Mouse (Mus musculus) cerebellum, adult 2 months (tissue): ENCODE data around the gene Fnbp1l. TPM values are rescaled to one million over a fixed set of nuclear protein-coding genes. Genes with fewer than 3 reads are reported as not detected.

Source experiments
- DNase-seq, 2 experiments: peaks; one replicate each; pipeline ENCODE4 v3.0.0; 2021
- H3K27ac ChIP-seq: fragments of 200-500 bp; 2 replicates; pipeline ENCODE4 v1.5.1; 2012; ENCODE audit warnings: low read length, control low read depth, inconsistent platforms; ENCODE audit not compliant: insufficient read depth
- H3K27me3 ChIP-seq: fragments of 200-500 bp; 2 replicates; pipeline ENCODE4 v1.6.1; 2012; ENCODE audit warnings: inconsistent platforms, mild to moderate bottlenecking, low read length, moderate library complexity; ENCODE audit not compliant: control insufficient read depth, insufficient read depth
- H3K4me1 ChIP-seq: fragments of 200-500 bp; 2 replicates; pipeline ENCODE4 v1.6.1; 2011; ENCODE audit warnings: low read length; ENCODE audit not compliant: control insufficient read depth, insufficient read depth
- H3K4me3 ChIP-seq: fragments of 200-500 bp; replicated peaks from 2 replicates; pipeline ENCODE3; 2011; ENCODE audit warnings: mild to moderate bottlenecking, low read depth, low read length, control low read depth; ENCODE audit not compliant: insufficient read depth
- CTCF ChIP-seq: fragments of 200-500 bp; IDR thresholded peaks from 2 replicates; pipeline ENCODE4 v1.5.1; 2011; ENCODE audit warnings: low read depth, mild to moderate bottlenecking, control low read depth, low read length, moderate library complexity, borderline replicate concordance; ENCODE audit not compliant: insufficient read depth
- POLR2A ChIP-seq: fragments of 200-500 bp; IDR thresholded peaks from 2 replicates; pipeline ENCODE4 v1.6.1; 2011; ENCODE audit warnings: low read length, control low read depth, borderline replicate concordance; ENCODE audit not compliant: insufficient read depth
- WGBS: fragments of 180-500 bp; shearing (Covaris S2); methylation state at CpG from one replicate; pipeline ENCODE4 v1.1.7; 2018; 5-methylcytosine and 5-hydroxymethylcytosine counted together
- polyA plus RNA-seq: library from polyadenylated mRNA; depleted of rRNA; stranded (reverse); fragments of >200 nt; gene quantifications from 2 replicates; pipeline ENCODE4 v1.2.3, GENCODE M21; 2012

Fnbp1l gene
- polyA plus RNA-seq, 1 experiment, result 17.6 TPM

GRCm38 (mm10) chr3:122538851-122539250, 80.7 kb downstream of the Fnbp1l start:
- Histone ChIP-seq H3K27me3 (no peaks in the 10 kb centered on the region), H3K4me1 (no peaks in the 10 kb centered on the region), H3K27ac (no peak overlapping the region), H3K4me3 (no peak overlapping the region)
- TF ChIP-seq POLR2A (no peak), CTCF (no peak)
- DNase-seq, result no peak
- 94% methylated on average over 2 of the region's 2 CpGs for WGBS

DNA sequence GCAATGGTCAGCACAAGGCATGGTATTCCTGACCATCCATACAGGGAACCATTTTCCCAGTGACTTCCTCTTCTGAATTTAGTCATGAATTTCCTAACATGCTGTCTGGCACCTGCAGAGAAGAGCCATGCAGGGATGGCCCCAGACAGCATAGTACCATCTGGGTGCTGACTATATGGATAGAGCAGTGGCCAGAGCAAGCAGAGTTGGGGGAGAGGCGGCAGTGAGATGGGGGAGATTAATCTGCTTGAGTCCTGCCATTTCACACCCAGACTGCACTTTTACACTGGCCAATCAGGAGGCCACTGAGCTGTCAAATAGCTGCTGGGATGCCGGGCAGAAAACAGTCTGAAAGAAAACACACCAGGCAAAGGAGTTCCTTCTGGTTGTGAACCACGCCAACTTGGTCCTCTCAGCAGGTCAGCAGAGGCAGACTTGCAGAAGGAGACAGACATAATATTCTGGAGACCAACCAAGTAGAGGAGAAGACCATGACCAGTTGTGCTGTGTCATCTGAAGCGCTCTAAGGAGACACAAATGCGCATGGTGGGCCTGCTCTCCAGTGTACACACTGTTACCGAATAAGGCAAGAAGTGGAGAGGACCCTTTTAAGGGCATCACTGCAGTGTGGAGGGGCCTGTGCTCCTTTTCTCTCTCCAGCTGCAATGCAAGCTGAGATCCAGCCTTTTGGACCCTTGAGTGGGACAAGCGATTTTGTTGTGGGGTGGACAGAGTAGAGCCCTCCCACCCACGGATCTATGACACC, 83.4 kb downstream of the Fnbp1l start:
- no peak for DNase-seq
- 83% methylated on average over 8 of the region's 8 CpGs for WGBS
- no peaks in the 10 kb centered on the region for H3K4me1 ChIP-seq
- no peaks in the 10 kb centered on the region for H3K27me3 ChIP-seq
- H3K27ac ChIP-seq, result no peak overlapping the region
- H3K4me3 ChIP-seq, result no peak overlapping the region
- no peak for TF ChIP-seq POLR2A
- TF ChIP-seq CTCF, result no peak

DNA sequence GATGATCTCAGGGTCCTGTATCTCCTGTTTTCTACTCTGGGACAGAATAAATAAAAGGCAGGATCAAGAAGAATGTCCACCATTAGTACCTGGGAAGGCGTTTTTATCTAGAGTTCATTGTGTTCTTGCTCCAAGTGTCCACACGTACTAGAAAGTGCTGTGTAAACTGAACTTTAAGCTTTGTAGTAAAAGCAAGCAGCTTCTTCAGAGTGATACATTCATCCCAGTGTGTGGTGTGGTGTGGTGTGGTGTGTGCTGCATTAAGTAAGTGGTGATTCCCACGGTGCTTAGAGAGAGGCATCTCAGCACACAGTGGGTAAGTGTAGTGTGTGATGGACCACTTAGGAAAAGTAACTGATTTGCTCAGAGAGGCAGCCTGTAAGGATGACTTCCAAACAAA, 91.0 kb downstream of the Fnbp1l start:
- Histone ChIP-seq H3K4me3 (no peak overlapping the region), H3K4me1 (no peaks in the 10 kb centered on the region), H3K27ac (no peak overlapping the region), H3K27me3 (no peaks in the 10 kb centered on the region)
- WGBS, result 93% methylated on average over 3 of the region's 3 CpGs
- TF ChIP-seq POLR2A (no peak), CTCF (no peak)
- no peak for DNase-seq

DNA sequence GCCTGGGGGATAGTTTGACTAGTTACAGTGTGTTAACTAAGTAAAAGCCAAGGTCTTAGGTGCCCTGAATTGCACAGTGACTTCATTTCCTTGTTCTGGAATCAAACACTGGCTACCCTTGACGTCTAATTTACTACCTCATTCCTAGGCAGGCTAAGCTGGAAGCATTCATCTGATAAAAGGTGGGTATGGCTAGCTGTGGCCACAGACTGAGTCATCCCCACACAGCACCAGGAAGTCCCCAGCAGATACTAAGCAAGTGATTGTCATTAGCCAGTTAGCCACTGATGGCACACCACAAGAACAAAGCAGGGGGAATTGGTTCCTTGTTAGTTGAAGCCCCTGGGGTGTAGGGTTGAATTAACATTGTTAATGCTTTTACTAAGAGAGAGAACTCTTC, 98.2 kb downstream of the Fnbp1l start:
- WGBS, result 92% methylated on average over 1 of the region's 1 CpGs
- no peak overlapping the region for H3K27ac ChIP-seq

DNA sequence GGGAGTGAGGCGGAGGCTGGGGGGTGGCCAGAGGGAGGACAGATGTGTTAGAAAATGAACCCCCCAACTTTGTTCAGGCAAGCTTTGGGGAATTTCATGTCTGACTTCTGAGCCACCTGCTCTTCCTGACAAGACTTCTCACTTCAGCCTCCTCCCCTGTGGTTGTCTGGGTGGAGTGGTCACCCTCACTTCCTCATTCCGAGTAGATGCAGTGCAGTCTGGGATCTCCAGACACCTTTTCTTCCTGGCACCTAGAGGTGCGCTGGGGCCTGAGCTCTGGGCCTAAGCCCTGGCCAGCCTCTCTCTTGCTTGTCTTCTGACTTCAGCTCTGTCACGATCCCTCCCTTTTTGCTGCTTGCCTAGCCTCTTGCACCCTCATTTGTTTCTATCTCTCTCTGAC, 98.6 kb downstream of the Fnbp1l start:
- Histone ChIP-seq H3K4me1 (0 out of 2 replicates have a peak, but pooled peaks cover 5% of the 10 kb centered on the region), H3K27ac (no peak overlapping the region), H3K4me3 (no peak overlapping the region), H3K27me3 (no peaks in the 10 kb centered on the region)
- DNase-seq, result no peak
- no peak for TF ChIP-seq POLR2A
- TF ChIP-seq CTCF, result no peak
- 97% methylated on average over 4 of the region's 4 CpGs for WGBS

More for the DNA sequence above, 98.2 kb downstream of the Fnbp1l start:
- Histone ChIP-seq H3K4me3 (no peak overlapping the region), H3K27me3 (no peaks in the 10 kb centered on the region), H3K4me1 (0 out of 2 replicates have a peak, but pooled peaks cover 5% of the 10 kb centered on the region)
- DNase-seq, result no peak
- TF ChIP-seq POLR2A (no peak), CTCF (no peak)

DNA sequence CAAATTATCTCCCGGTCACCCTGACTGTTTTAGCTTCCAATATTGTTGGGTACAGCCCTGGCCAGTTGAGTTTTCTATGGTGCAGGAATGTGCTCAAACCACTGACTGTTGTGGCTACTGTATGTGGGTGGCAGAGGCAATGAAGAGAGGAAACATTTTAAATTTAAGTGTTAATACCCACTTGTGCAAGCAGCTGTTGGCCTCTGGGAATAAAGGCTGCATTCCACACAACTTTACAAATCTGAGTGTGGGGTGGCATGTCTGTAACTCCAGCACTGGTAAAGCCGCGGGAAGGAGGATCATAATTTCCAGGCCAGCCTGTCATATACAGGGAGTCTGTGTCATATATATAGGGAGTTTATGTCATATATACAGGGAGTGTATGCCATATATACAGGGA, 99.2 kb downstream of the Fnbp1l start:
- Histone ChIP-seq H3K27ac (no peak overlapping the region), H3K4me3 (no peak overlapping the region), H3K4me1 (0 out of 2 replicates have a peak, but pooled peaks cover 5% of the 10 kb centered on the region), H3K27me3 (no peaks in the 10 kb centered on the region)
- TF ChIP-seq POLR2A, result no peak
- no peak for TF ChIP-seq CTCF
- WGBS, result 92% methylated on average over 3 of the region's 3 CpGs
- DNase-seq, result no peak

- Histone ChIP-seq H3K27me3 (no peaks in the 10 kb centered on the region), H3K4me3 (no peak overlapping the region), H3K4me1 (0 out of 2 replicates have a peak, but pooled peaks cover 5% of the 10 kb centered on the region), H3K27ac (no peak overlapping the region)
- TF ChIP-seq CTCF (no peak), POLR2A (no peak)
- DNase-seq, result no peak
- WGBS, result 68% methylated on average over 13 of the region's 13 CpGs
Observed at GRCm38 (mm10) chr3:122519082-122519481, 100.4 kb downstream of the Fnbp1l start.

- H3K27ac ChIP-seq, result no peak overlapping the region
- WGBS, result 76% methylated on average over 9 of the region's 9 CpGs
- H3K4me1 ChIP-seq, result 0 out of 2 replicates have a peak, but pooled peaks cover 5% of the 10 kb centered on the region
- TF ChIP-seq CTCF (no peak), POLR2A (no peak)
- DNase-seq, result no peak
- H3K4me3 ChIP-seq, result no peak overlapping the region
- H3K27me3 ChIP-seq, result no peaks in the 10 kb centered on the region
Observed at GRCm38 (mm10) chr3:122518231-122518736, 101.2 kb downstream of the Fnbp1l start.
